Mouse (Mus musculus) right cerebral cortex, postnatal 10 days (tissue): Measurements from ENCODE around the gene Ankzf1.

ENCODE experiments used
- DNase-seq, 2 experiments: peaks; one replicate each; pipeline ENCODE4 v3.0.0; 2021; ENCODE audit warnings: low spot score in 2 of 2

The Ankzf1 gene

GRCm38 (mm10) chr1:75187914-75188483, 4.0 kb upstream of the Ankzf1 start:
- no peak for DNase-seq

GRCm38 (mm10) chr1:75190577-75190976, 1.4 kb upstream of the Ankzf1 start:
- no peak for DNase-seq

GRCm38 (mm10) chr1:75191258-75191621, 711 bp upstream of the Ankzf1 start:
- no peak for DNase-seq

GRCm38 (mm10) chr1:75192452-75192851, 501 bp downstream of the Ankzf1 start:
- DNase-seq = no peak

DNA sequence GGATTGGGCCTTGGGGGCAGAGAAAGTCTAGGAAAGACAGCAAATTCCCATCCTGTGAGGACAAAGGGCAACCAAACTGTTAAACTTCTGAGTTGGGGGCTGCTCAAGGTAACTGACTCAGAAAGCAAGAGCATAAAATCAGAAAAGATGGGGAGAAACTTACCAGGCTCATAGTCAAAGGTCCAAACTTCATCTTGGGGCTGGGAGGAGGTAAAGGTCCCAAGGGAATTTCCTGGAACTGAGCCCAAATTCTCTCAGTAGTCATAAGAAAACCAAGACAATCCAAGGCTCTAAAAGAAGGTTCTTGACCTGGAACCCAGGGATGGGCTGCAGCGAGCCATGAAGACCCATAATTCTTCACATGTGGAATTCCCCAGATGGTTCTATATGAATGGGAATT, 9.3 kb downstream of the Ankzf1 start:
- no peak for DNase-seq

DNA sequence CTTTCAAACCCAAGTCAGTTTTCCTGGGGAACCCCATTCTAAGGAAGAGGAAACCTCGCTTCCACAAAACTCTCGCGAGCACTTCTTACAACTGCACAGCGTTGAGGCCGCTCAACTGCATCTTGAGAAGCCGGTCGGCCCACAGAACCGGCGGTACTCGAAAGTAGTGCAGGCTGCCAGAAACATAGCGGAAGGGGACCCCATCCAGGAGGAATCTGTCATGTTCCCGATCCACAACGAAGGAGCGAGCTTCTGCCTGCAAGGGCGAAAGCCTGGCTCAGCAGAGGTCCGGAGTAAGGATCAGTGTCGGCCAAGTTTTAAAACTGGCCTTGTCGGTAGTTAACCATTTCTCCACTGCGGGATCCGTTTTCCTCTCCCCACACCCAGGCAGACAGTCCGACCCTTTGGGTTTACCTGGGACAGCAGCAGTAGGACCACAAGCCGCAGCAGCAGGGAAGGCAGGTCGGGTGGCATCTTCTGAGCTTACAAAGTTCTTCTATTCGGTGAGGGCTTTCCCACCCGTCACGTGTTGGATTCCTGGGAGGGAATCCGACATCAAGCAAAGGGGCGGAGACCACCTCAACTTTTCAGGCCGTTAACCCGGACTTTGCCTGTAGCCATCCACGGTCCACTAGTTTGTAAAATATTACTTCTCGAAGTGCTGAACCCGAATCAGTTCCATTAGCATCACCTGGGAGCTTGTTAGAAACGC, 17.2 kb downstream of the Ankzf1 start:
- DNase-seq = peak in 1 of 2 experiments; percentile 52

- peak; percentile 98 for DNase-seq
Observed at GRCm38 (mm10) chr1:75210136-75211087, 18.5 kb downstream of the Ankzf1 start, which contains the start of the genes Glb1l and Stk16. TSS of gene Glb1l (minus strand) at chr1:75210813. TSS of gene Stk16 (plus strand) at chr1:75210838.

GRCm38 (mm10) chr1:75211141-75211708, 19.3 kb downstream of the Ankzf1 start:
- DNase-seq = no peak

DNA sequence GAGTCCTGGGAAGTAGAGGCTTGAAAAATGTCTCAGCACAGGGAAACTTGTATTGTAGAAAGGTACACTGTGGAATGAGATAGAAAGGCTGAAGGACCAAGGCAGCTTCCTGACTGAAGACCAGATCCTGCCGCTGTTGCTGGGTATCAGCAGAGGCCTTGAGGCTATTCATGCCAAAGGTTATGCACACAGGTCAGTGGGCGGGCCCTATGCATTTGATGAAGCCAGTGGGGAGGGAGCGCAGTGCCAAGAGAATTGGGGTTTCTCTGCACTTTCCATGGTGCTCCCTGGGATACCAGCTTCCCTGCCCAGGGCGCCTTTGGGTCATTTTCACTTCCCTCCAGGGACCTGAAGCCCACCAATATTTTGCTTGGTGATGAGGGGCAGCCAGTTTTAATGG, 20.6 kb downstream of the Ankzf1 start:
- no peak for DNase-seq

- no peak for DNase-seq
Observed at GRCm38 (mm10) chr1:75213096-75213495, 21.1 kb downstream of the Ankzf1 start.

GRCm38 (mm10) chr1:75214442-75214841, 22.5 kb downstream of the Ankzf1 start:
- no peak for DNase-seq

- peak; percentile 81 to 85 for DNase-seq
Observed at GRCm38 (mm10) chr1:75214886-75215285, 22.9 kb downstream of the Ankzf1 start.

DNA sequence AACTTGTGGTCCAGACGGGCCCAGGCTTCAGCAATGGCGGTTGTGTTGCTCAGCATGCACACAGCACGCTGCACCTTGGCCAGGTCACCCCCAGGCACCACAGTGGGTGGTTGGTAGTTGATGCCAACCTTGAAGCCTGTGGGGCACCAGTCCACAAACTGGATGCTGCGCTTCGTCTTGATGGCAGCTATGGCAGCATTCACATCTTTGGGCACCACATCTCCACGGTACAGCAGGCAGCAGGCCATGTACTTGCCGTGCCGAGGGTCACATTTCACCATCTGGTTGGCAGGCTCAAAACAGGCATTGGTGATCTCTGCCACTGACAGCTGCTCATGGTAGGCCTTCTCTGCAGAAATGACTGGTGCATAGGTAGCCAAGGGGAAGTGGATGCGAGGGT, 23.8 kb downstream of the Ankzf1 start:
- DNase-seq = no peak

- no peak for DNase-seq
Observed at GRCm38 (mm10) chr1:75216797-75217585, 25.0 kb downstream of the Ankzf1 start.

DNA sequence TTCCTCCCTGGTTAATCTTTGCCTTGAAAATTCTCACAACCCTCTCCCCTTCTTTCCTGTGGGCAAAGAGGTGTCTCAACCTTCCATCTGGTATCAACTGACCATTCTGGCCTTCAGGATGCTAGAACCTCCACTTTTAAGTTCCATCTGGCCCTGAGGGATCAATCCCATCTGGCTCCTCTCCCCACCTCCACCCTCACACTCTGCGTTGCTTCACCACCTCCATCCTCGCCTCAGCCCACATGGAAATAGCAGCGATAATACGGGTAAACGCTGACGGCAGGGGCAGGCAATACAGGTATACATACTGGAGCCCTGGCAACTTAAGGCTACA, 25.9 kb downstream of the Ankzf1 start:
- no peak for DNase-seq

DNA sequence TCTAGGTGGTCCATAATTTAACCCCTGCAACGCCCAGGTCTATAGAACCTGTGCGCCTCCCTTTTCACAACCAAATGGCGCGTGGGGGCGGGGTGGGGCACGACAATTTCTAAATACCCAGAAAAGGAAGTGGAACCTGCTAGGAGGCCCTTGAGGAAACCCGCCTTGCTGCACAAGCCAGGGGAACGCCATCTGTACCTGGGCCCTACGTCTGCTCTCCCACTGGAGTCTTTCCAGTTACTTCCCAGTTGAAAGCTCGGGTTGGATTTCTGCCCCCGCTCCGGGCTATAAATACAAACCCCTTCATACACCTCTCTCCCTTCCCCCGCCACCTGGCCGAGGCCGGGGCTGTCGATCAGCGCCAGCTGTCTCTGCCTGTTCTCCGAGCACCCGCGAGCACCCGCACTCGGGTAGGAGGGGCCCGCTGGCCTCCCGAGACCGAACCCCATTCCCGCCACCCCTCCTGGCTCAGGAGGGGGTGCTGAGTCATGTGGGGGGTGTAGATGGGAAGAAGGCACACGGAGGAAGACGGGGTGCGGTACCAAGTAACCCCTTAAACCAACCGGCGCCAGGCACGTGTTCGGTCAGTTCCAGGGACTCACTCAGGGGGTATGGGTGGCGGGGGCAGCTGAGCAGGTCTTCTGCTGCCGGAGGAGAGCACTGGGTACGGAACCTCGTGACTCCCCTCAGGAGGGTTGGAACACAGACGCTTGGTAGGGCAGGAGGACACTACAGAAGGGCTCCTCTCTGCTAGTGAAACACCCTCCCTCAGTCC, 26.5 kb downstream of the Ankzf1 start:
- peak; percentile 76 to 82 for DNase-seq

DNA sequence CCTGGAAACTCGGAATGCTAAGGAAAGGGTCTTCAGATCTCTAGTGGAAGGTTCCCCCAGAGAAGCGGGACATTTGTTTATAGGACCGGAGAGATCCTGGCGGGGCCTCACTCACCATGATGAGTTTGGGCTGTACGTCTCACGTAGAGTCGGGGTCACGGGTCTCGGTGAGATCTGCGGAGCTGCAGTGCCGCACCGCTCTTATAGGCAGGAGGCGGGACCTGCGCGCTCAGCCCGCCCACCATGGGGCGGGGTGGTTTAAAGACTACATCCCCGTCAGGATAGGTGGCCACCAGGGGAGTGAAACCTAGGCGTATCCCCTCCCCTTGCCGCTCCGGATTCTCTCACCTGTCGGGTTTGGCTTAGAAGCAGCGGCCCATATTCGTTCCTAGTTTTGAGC, 27.1 kb downstream of the Ankzf1 start:
- DNase-seq = peak; percentile 94

GRCm38 (mm10) chr1:75219531-75219930, 27.6 kb downstream of the Ankzf1 start, which contains the start of gene Tuba4a:
TSS of gene Tuba4a (minus strand) at chr1:75219865.
- DNase-seq = peak in 1 of 2 experiments; percentile 59

DNA sequence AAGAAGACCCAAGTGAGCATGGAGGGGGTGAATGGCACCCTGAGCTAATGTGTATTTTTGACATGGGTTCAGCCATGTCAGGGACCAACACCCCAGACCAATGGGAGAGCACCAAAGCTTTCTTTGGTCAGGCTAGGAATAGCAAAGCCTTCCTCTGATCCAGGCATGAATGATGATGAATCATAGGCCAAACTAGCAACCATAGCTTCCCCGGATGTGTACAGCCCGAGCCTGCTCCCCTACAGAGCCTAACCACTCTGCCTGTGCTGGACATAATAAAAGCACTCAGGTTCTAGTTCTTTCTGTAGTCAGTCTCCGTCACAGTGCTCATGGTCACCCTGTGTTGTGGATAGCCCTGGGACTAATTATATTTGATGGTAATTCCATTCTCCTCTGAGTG, 29.6 kb downstream of the Ankzf1 start:
- DNase-seq = no peak

- DNase-seq = no peak
Observed at GRCm38 (mm10) chr1:75222926-75223325, 31.0 kb downstream of the Ankzf1 start.

- DNase-seq = no peak
Observed at GRCm38 (mm10) chr1:75223532-75223931, 31.6 kb downstream of the Ankzf1 start.
